Mouse (Mus musculus): Measurements from ENCODE around the gene Bcas2. TPM values are rescaled to one million over a fixed set of nuclear protein-coding genes. Genes with fewer than 3 reads are reported as not detected.

Gene Bcas2
- total RNA-seq, 2 experiments from 2014 or later, result 63.8 to 69.1 TPM

- TF ChIP-seq CTCF (conservative IDR thresholded peaks at IDR 0.05), result no peak
- Histone ChIP-seq H3K4me3 (no peak overlapping the region), H3K27ac (no peak overlapping the region)
- no peak for DNase-seq (ENCODE audit: low spot score in 2 of 2)
Observed at GRCm38 (mm10) chr3:103141287-103141686, 30.2 kb upstream of the Bcas2 start.

- DNase-seq (ENCODE audit: low spot score in 2 of 2), result no peak
- no peak overlapping the region for H3K27ac ChIP-seq
- no peak overlapping the region for H3K4me3 ChIP-seq
- TF ChIP-seq CTCF (conservative IDR thresholded peaks at IDR 0.05), result no peak
Observed at GRCm38 (mm10) chr3:103142366-103142765, 29.1 kb upstream of the Bcas2 start.

GRCm38 (mm10) chr3:103145336-103145735 lies 26.1 kb upstream of the Bcas2 start:
- TF ChIP-seq CTCF (conservative IDR thresholded peaks at IDR 0.05), result no peak
- Histone ChIP-seq H3K27ac (no peak overlapping the region), H3K4me3 (no peak overlapping the region)
- DNase-seq (ENCODE audit: low spot score in 2 of 2), result no peak

GRCm38 (mm10) chr3:103145791-103146190 lies 25.7 kb upstream of the Bcas2 start:
- Histone ChIP-seq H3K4me3 (no peak overlapping the region), H3K27ac (no peak overlapping the region)
- no peak for TF ChIP-seq CTCF (conservative IDR thresholded peaks at IDR 0.05)
- DNase-seq (ENCODE audit: low spot score in 2 of 2), result no peak

- no peak for DNase-seq (ENCODE audit: low spot score in 2 of 2)
- no peak for TF ChIP-seq CTCF (conservative IDR thresholded peaks at IDR 0.05)
- H3K27ac ChIP-seq, result no peak overlapping the region
- H3K4me3 ChIP-seq, result no peak overlapping the region
Observed at GRCm38 (mm10) chr3:103146330-103147166, 24.9 kb upstream of the Bcas2 start.

- Histone ChIP-seq H3K27ac (no peak overlapping the region), H3K4me3 (no peak overlapping the region)
- peak; percentile 58 for TF ChIP-seq CTCF (conservative IDR thresholded peaks at IDR 0.05)
- no peak for DNase-seq (ENCODE audit: low spot score in 2 of 2)
Observed at GRCm38 (mm10) chr3:103147775-103148174, 23.7 kb upstream of the Bcas2 start.

- TF ChIP-seq CTCF (conservative IDR thresholded peaks at IDR 0.05), result no peak
- no peak overlapping the region for H3K27ac ChIP-seq
- no peak for DNase-seq (ENCODE audit: low spot score in 2 of 2)
- H3K4me3 ChIP-seq, result no peak overlapping the region
Observed at GRCm38 (mm10) chr3:103148941-103149340, 22.5 kb upstream of the Bcas2 start.

GRCm38 (mm10) chr3:103153761-103154160 lies 17.7 kb upstream of the Bcas2 start:
- TF ChIP-seq CTCF (conservative IDR thresholded peaks at IDR 0.05), result peak; percentile 64
- H3K4me3 ChIP-seq, result no peak overlapping the region
- no peak for DNase-seq (ENCODE audit: low spot score in 2 of 2)
- no peak overlapping the region for H3K27ac ChIP-seq

GRCm38 (mm10) chr3:103159232-103159900 lies 12.1 kb upstream of the Bcas2 start:
- Histone ChIP-seq H3K27ac (no peak overlapping the region), H3K4me3 (no peak overlapping the region)
- no peak for DNase-seq (ENCODE audit: low spot score in 2 of 2)
- no peak for TF ChIP-seq CTCF (conservative IDR thresholded peaks at IDR 0.05)

GRCm38 (mm10) chr3:103169771-103170170 lies 1.7 kb upstream of the Bcas2 start:
- Histone ChIP-seq H3K27ac (no peak overlapping the region), H3K4me3 (no peak overlapping the region)
- peak; percentile 88 for TF ChIP-seq CTCF (conservative IDR thresholded peaks at IDR 0.05)
- DNase-seq (ENCODE audit: low spot score in 2 of 2), result peak; percentile 67 to 84

GRCm38 (mm10) chr3:103172615-103173014 lies 1.2 kb downstream of the Bcas2 start:
- no peak for DNase-seq (ENCODE audit: low spot score in 2 of 2)
- Histone ChIP-seq H3K27ac (no peak overlapping the region), H3K4me3 (peak overlapping the region; percentile 66)
- TF ChIP-seq CTCF (conservative IDR thresholded peaks at IDR 0.05), result no peak

- Histone ChIP-seq H3K4me3 (no peak overlapping the region), H3K27ac (no peak overlapping the region)
- no peak for TF ChIP-seq CTCF (conservative IDR thresholded peaks at IDR 0.05)
- DNase-seq (ENCODE audit: low spot score in 2 of 2), result no peak
Observed at GRCm38 (mm10) chr3:103176740-103177139, 5.3 kb downstream of the Bcas2 start.

GRCm38 (mm10) chr3:103179527-103179926 lies 8.1 kb downstream of the Bcas2 start:
- DNase-seq (ENCODE audit: low spot score in 2 of 2), result no peak
- no peak overlapping the region for H3K27ac ChIP-seq
- H3K4me3 ChIP-seq, result no peak overlapping the region
- no peak for TF ChIP-seq CTCF (conservative IDR thresholded peaks at IDR 0.05)

- no peak for DNase-seq (ENCODE audit: low spot score in 2 of 2)
- H3K27ac ChIP-seq, result no peak overlapping the region
- H3K4me3 ChIP-seq, result no peak overlapping the region
- TF ChIP-seq CTCF (conservative IDR thresholded peaks at IDR 0.05), result peak; percentile 45
Observed at GRCm38 (mm10) chr3:103181171-103181570, 9.7 kb downstream of the Bcas2 start.
